Mouse (Mus musculus) NIH3T3 (cell line): Measurements from ENCODE around the gene Ocrl.
A peak's percentile ranks its signal among the peaks of the same experiment; 100 is the strongest.

Experiments
- DNase-seq: peaks from one replicate; pipeline ENCODE4 v3.0.0-alpha.2; 2012; ENCODE audit warnings: low read depth

The Ocrl gene

GRCm38 (mm10) chrX:47912306-47912792, at the start of gene Ocrl:
TSS of gene Ocrl (plus strand) at chrX:47912387.
- DNase-seq, result peak; percentile 80

GRCm38 (mm10) chrX:47880052-47880451, 32.1 kb upstream of the Ocrl start:
- peak; percentile 64 for DNase-seq

- no peak for DNase-seq
These were observed 29.4 kb upstream of the Ocrl start for GRCm38 (mm10) chrX:47882813-47883212.

- no peak for DNase-seq
These were observed 24.8 kb upstream of the Ocrl start for GRCm38 (mm10) chrX:47887401-47887800.

- no peak for DNase-seq
These were observed 20.8 kb upstream of the Ocrl start for GRCm38 (mm10) chrX:47891243-47891906.

- peak; percentile 26 for DNase-seq
These were observed 20.2 kb upstream of the Ocrl start for GRCm38 (mm10) chrX:47891907-47892430.

GRCm38 (mm10) chrX:47892431-47893024, 19.7 kb upstream of the Ocrl start, which contains the start of gene Smarca1:
TSS of gene Smarca1 (minus strand) at chrX:47892974.
- DNase-seq, result peak; percentile 6

GRCm38 (mm10) chrX:47912904-47913542, 836 bp downstream of the Ocrl start:
- peak; percentile 7 for DNase-seq

GRCm38 (mm10) chrX:47913543-47913938, 1.4 kb downstream of the Ocrl start:
- no peak for DNase-seq

- peak; percentile 48 for DNase-seq
These were observed 4.6 kb downstream of the Ocrl start for GRCm38 (mm10) chrX:47916831-47917230.

GRCm38 (mm10) chrX:47920541-47920940, 8.4 kb downstream of the Ocrl start:
- no peak for DNase-seq

- no peak for DNase-seq
These were observed 15.8 kb downstream of the Ocrl start for GRCm38 (mm10) chrX:47927981-47928380.

- peak; percentile 52 for DNase-seq
These were observed 18.3 kb downstream of the Ocrl start for GRCm38 (mm10) chrX:47930449-47930848.

GRCm38 (mm10) chrX:47934352-47934751, 22.2 kb downstream of the Ocrl start:
- no peak for DNase-seq

GRCm38 (mm10) chrX:47936885-47937284, 24.7 kb downstream of the Ocrl start:
- no peak for DNase-seq

- DNase-seq, result peak; percentile 51
These were observed 25.6 kb downstream of the Ocrl start for GRCm38 (mm10) chrX:47937740-47938139.

GRCm38 (mm10) chrX:47949729-47950128, 37.5 kb downstream of the Ocrl start:
- peak; percentile 4 for DNase-seq

- DNase-seq, result no peak
These were observed 50.4 kb downstream of the Ocrl start for GRCm38 (mm10) chrX:47962579-47962978.

GRCm38 (mm10) chrX:47970371-47970770, 58.2 kb downstream of the Ocrl start:
- DNase-seq, result peak; percentile 72

GRCm38 (mm10) chrX:47970864-47971263, 58.7 kb downstream of the Ocrl start:
- no peak for DNase-seq

GRCm38 (mm10) chrX:47971366-47972128, 59.4 kb downstream of the Ocrl start:
- DNase-seq, result no peak

- DNase-seq, result peak; percentile 81
These were observed 64.4 kb downstream of the Ocrl start for GRCm38 (mm10) chrX:47976551-47976950.
